Mouse (Mus musculus) liver, postnatal 0 days (tissue): ENCODE data around the gene Tmem208. TPM values are rescaled to one million over a fixed set of nuclear protein-coding genes. Genes with fewer than 3 reads are reported as not detected.

ENCODE experiments used
- ATAC-seq: fragments of 200-750 bp; cut with Nextera tagmentation; 2 replicates; pipeline ENCODE4 v1.8.0; 2017; ENCODE audit warnings: mild to moderate bottlenecking, moderate library complexity
- DNase-seq: peaks from one replicate; pipeline ENCODE4 v3.0.0-alpha.2; 2016
- H3K27ac ChIP-seq: fragments of 300-500 bp; sonication (generic); 2 replicates; pipeline ENCODE4 v1.5.1; 2014; ENCODE audit warnings: antibody characterized with exemption, moderate library complexity, mild to moderate bottlenecking, low read depth
- H3K27me3 ChIP-seq: fragments of 300-500 bp; sonication (generic); 2 replicates; pipeline ENCODE4 v1.6.1; 2014; ENCODE audit warnings: low read length, control low read depth, mixed read lengths; ENCODE audit not compliant: insufficient read depth
- H3K36me3 ChIP-seq: fragments of 300-500 bp; sonication (generic); replicated peaks from 2 replicates; pipeline ENCODE4 v1.6.1; 2014; ENCODE audit warnings: mild to moderate bottlenecking, control low read depth, low read length, moderate library complexity, mixed read lengths; ENCODE audit not compliant: insufficient read depth
- H3K4me1 ChIP-seq: fragments of 300-500 bp; sonication (generic); 2 replicates; pipeline ENCODE4 v1.6.1; 2014; ENCODE audit warnings: antibody characterized with exemption, mild to moderate bottlenecking, control low read depth; ENCODE audit not compliant: insufficient read depth
- H3K4me2 ChIP-seq: fragments of 300-500 bp; sonication (generic); 2 replicates; pipeline ENCODE4 v1.6.1; 2014; ENCODE audit warnings: low read depth, mild to moderate bottlenecking, low read length, moderate library complexity, mixed read lengths
- H3K4me3 ChIP-seq: fragments of 300-500 bp; sonication (generic); 2 replicates; pipeline ENCODE4 v1.5.1; 2014; ENCODE audit warnings: low read depth, low read length
- H3K9ac ChIP-seq: fragments of 300-500 bp; sonication (generic); replicated peaks from 2 replicates; pipeline ENCODE4 v1.6.1; 2014; ENCODE audit warnings: mild to moderate bottlenecking, moderate library complexity
- H3K9me3 ChIP-seq: fragments of 300-500 bp; sonication (generic); 2 replicates; pipeline ENCODE4 v1.6.1; 2016; ENCODE audit warnings: mild to moderate bottlenecking, control low read depth, low read length, mixed read lengths
- CTCF ChIP-seq: sonication (generic); IDR thresholded peaks from 2 replicates; pipeline ENCODE4 v1.5.1; 2016; ENCODE audit warnings: antibody characterized with exemption, low read depth
- EP300 ChIP-seq: IDR thresholded peaks from 2 replicates; pipeline ENCODE4 v1.6.1; 2016; ENCODE audit warnings: antibody characterized with exemption, low read depth, mild to moderate bottlenecking
- WGBS: fragments of 180-500 bp; shearing (Covaris S2); extraction: QIAGEN DNeasy Blood & Tissue Kit; methylation state at CpG from one replicate; pipeline ENCODE4 v1.1.7; 2014; ENCODE audit not compliant: insufficient replicate concordance; 5-methylcytosine and 5-hydroxymethylcytosine counted together
- polyA plus RNA-seq: library from polyadenylated mRNA; unstranded; fragments of >200 nt; fragmentation: Nextera tagmentation; extraction: Ambion mirVana; gene quantifications from 2 replicates; pipeline ENCODE4 v1.2.1, GENCODE M21; 2015

The Tmem208 gene
- polyA plus RNA-seq, 1 experiment from 2014 or later: 75.2 TPM

DNA sequence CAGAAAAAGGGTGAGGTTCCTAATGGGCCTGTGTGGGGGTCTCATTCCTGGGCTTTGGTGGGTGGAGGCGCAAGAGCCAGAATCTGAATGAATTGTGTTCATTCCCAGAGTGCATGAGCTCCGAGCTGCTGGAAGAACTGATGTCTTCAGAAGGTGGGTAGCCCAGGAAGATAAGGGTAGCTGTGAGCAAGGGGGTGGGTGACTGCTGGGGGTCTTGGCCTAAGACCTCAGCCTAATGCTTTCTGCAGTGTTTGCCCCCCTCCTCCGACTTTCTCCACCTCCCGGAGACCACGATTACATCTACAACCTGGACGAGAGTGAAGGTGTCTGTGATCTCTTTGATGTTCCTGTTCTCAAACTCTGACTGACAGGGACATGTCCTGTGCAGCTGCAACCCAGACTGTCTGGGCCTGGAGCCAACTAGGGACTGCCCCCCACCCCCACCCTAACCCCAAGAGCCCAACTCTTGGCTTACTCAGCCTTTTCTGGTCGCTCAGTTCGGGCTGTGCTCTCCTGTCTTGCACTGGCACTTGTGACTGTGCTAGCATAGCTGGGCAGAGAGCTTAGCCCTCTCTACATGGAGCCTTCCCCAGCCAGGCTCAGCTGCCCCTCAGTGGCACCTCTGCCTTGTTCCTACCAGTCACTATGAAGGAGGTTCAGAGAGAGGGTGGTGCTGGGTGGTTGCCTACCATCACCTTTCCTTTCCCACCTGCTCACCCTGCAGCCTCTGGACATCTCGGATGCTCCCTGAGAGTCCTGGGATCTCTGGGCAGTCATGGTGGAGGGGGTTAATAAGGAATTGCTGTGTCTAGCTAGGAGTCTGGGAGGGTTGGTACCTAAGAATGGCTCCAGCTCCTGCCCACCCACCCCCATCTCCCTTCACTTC lies 21.6 kb upstream of the Tmem208 start:
- Histone ChIP-seq H3K27me3 (no peaks in the 10 kb centered on the region), H3K4me1 (peaks cover 34% of the 10 kb centered on the region), H3K27ac (peak overlapping the region; percentile 35), H3K9me3 (no peaks in the 10 kb centered on the region), H3K9ac (no peak overlapping the region), H3K36me3 (peaks cover 82% of the 10 kb centered on the region), H3K4me2 (no peak overlapping the region), H3K4me3 (no peak overlapping the region)
- ATAC-seq (0 out of 2 replicates have a peak, but pooled peaks have one; percentile 4), DNase-seq (no peak)
- 61% methylated on average over 9 of the region's 9 CpGs for WGBS
- TF ChIP-seq CTCF: no peak
- no peak; the same call in 1 of the 2 replicates for TF ChIP-seq EP300

GRCm38 (mm10) chr8:105305211-105306145 lies 20.7 kb upstream of the Tmem208 start, which contains the start of gene Elmo3:
TSS of gene Elmo3 (plus strand) at chr8:105305601.
- Histone ChIP-seq H3K4me3 (peak within 1 kb of the TSS; percentile 53), H3K27ac (peak within 1 kb of the TSS; percentile 81), H3K9me3 (no peaks in the 10 kb centered on the region), H3K4me2 (peak within 1 kb of the TSS; percentile 72), H3K27me3 (no peaks in the 10 kb centered on the region), H3K36me3 (peaks cover 82% of the 10 kb centered on the region), H3K9ac (peak within 1 kb of the TSS; percentile 63), H3K4me1 (peaks cover 31% of the 10 kb centered on the region)
- 9% methylated on average over 28 of the region's 30 CpGs for WGBS
- TF ChIP-seq CTCF: peak; percentile 35; the same call in 1 of the 2 replicates
- TF ChIP-seq EP300: no peak
- DNase-seq: peak; percentile 82
- ATAC-seq: peak; percentile 86

- TF ChIP-seq CTCF (no peak), EP300 (no peak)
- H3K9me3 ChIP-seq: no peaks in the 10 kb centered on the region
- ATAC-seq (no peak), DNase-seq (no peak)
- peaks cover 80% of the 10 kb centered on the region for H3K36me3 ChIP-seq
- H3K27me3 ChIP-seq: no peaks in the 10 kb centered on the region
- peak overlapping the region; percentile 72 for H3K4me2 ChIP-seq
- H3K27ac ChIP-seq: peak overlapping the region; percentile 81
- 58% methylated on average over 5 of the region's 5 CpGs for WGBS
- peaks cover 31% of the 10 kb centered on the region for H3K4me1 ChIP-seq
- peak overlapping the region; percentile 53 for H3K4me3 ChIP-seq
- peak overlapping the region; percentile 63 for H3K9ac ChIP-seq
Observed at GRCm38 (mm10) chr8:105306146-105306691, 19.9 kb upstream of the Tmem208 start.

- WGBS: 95% methylated on average over 13 of the region's 13 CpGs
Observed at GRCm38 (mm10) chr8:105307670-105308069, 18.5 kb upstream of the Tmem208 start.

DNA sequence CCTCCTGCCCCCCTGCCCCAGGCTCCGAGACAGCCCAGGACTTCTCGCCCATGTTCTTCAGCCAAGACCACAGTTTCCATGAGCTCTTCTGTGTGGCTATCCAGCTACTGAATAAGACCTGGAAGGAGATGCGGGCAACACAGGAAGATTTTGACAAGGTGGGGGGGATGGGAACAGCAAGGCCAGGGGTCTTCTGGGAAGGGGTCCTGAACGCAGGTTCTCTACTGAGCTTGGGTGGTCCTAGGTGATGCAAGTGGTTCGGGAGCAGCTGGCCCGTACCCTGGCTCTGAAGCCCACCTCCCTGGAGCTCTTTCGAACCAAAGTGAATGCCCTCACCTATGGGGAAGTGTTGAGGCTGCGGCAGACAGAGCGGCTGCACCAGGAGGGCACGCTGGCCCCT lies 17.7 kb upstream of the Tmem208 start:
- no peak for DNase-seq
- ATAC-seq: no peak
- no peak overlapping the region for H3K4me2 ChIP-seq
- no peak overlapping the region for H3K9ac ChIP-seq
- H3K36me3 ChIP-seq: peaks cover 74% of the 10 kb centered on the region
- TF ChIP-seq CTCF: no peak
- no peak for TF ChIP-seq EP300
- H3K27ac ChIP-seq: no peak overlapping the region
- WGBS: 94% methylated on average over 10 of the region's 10 CpGs
- H3K27me3 ChIP-seq: no peaks in the 10 kb centered on the region
- H3K9me3 ChIP-seq: no peaks in the 10 kb centered on the region
- H3K4me1 ChIP-seq: peaks cover 21% of the 10 kb centered on the region
- no peak overlapping the region for H3K4me3 ChIP-seq

More at GRCm38 (mm10) chr8:105307670-105308069, 18.5 kb upstream of the Tmem208 start:
- no peaks in the 10 kb centered on the region for H3K27me3 ChIP-seq
- no peak overlapping the region for H3K4me3 ChIP-seq
- no peaks in the 10 kb centered on the region for H3K9me3 ChIP-seq
- H3K36me3 ChIP-seq: peaks cover 74% of the 10 kb centered on the region
- ATAC-seq: no peak
- no peak overlapping the region for H3K27ac ChIP-seq
- no peak overlapping the region for H3K4me2 ChIP-seq
- no peak overlapping the region for H3K9ac ChIP-seq
- no peak for TF ChIP-seq CTCF
- TF ChIP-seq EP300: no peak
- no peak for DNase-seq
- peaks cover 23% of the 10 kb centered on the region for H3K4me1 ChIP-seq
